Mouse (Mus musculus): ENCODE data around the gene Apbb2.
A peak's percentile ranks its signal among the peaks of the same experiment; 100 is the strongest.

Gene Apbb2

DNA sequence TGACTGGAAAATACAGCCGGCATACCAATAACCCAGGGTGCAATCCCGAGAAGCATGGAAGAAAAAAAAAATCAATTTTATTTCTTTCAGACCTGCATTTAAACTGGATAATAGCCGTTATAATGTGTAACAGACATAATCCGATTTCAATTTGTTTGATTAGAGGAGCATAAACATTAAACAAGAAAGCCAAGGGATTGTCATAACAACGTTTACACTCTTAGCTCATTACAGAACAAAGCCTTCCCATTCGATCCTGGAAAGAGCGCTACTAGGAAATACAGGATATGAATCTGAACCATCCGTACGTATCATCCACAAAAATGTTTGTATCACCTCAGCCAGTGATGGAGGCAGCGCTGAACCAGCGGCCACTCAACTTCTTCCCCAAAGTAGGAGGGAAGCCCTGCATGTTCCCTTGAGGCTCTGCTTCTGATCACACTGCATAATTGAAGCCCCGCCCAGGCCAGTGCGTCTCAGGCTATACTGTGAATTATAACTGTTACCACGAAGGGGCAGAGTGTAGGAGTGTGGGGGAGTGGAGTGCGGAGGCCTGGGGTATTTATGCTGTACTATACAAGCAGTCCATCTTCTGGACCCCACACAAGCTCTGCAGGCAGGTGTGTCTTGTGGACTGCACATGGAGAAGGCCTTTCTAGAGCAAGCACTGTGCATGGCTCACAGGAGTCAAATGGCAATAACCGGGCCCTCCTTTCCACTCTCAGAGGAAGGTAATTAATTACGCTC, 278.1 kb downstream of the Apbb2 start:
- DNase-seq (ENCODE audit: low spot score): no peak

DNA sequence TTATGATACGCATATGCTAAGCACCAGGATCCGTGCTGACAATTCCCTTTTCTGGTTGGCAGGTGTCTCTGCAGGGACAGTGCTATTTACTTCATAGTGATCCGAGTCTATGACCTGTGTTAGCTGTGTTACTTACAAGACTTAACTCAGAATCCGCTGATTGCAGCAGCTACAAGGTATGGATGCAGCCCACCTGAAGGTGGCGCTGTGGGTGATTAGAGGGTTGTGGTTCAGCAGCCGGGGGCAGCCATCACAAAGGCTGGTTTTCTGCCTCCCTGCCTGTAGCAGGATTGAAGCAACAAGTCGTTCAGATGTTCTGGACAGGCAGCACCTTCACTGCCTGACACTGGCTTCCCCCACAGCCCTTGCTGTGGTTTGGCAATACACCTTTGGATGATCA, 280.0 kb downstream of the Apbb2 start:
- no peak for DNase-seq (ENCODE audit: low spot score)

DNA sequence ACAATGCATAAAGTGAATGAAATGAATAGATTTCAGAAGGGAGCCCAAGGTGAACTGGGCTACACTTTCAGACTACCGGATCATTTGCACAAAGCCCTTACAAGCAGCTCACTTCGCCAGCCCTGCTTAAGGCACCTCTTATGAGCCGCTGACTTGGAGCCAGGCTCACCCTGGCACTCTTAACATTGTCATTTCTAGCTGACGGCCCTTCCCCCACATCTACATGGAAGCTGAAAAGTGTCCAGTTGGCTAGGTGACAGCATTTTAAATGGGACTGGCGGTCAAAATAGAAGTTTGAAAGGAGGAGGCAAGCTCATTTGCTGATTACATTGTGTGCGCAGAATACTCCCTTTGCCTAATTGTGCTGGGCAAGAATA, 280.6 kb downstream of the Apbb2 start:
- no peak for DNase-seq (ENCODE audit: low spot score)

DNA sequence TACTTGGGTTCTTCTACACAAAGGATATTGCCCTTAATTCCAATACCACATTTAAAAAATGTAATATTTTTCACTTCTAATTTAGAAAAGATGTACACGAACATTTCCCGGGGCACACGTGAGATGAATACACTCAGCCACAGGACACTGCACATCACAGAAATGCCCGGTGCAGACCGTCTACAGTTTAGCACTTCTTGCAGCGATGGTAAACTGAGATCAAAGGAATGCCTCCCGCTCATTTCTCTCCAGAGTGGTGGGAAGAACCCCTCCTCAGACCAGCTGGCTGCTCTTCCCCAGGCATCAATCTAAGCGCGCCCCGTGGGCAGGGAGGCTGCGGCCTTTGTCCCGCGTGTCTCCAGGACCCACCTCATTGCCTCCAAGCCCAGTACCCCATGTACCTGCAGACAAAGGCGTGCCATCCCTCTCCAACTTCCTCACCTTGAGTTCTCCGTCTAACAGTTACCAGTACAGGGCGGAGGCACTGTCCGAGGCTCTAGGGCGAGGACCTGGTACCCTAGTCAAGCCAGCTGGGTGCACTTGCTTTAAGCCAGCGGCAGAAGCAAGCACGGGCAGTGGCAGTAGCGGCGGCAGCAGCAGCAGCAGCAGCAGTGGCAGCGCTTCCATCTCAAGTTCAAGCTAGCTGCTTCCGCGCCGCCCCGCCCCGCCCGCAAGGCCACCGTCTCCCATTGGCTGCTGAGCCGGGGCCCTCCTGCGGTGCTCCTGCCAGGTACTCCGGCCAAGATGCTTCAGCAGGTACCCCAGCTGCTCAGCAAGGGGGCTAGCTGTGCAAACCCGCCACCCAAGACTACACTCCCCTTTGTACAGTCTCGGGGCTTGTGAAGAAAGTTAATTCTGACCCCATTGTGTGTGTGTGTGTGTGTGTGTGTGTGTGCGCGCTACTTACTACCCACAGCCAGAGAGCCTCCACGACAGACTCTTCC, 281.3 kb downstream of the Apbb2 start:
- DNase-seq (ENCODE audit: low spot score): peak; percentile 17

DNA sequence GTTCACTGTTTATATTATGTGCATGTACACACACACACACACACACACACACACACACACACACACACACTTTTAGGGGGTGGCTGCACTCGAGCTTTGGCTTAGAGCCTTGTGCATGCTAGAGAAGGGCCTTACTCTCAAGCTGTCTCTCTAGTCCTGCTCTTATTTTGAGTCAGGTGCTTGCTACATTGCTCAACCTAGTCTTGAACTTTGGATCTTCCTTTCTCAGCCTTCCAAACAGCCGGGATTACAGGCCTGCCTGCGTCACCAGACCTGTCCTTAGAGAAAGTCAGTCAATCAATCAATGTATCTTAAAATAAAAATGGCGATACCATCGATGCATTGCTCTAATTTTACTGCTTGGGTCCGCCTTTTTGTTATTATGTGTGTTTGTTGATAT, 287.8 kb downstream of the Apbb2 start:
- DNase-seq (ENCODE audit: low spot score): no peak

DNA sequence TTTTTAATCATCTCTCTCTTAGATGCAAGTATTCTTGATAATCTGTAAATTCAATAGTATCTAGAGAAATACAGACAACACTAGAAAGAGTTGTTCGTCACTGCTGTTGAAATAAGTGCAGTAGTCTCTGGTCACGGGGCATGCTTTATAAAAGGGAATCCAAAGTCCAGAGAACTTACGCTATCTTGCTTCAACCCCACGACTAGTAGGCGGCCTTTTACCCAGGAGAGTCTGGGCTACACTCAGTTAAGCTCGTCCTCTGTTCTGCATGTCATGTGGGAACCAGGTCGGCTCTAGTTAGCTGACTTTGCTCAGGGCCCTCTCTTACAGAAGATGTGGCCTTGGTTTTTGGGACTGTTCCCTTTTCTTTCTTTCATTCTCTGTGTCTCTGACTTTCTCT, 289.8 kb downstream of the Apbb2 start:
- no peak for DNase-seq (ENCODE audit: low spot score)

DNA sequence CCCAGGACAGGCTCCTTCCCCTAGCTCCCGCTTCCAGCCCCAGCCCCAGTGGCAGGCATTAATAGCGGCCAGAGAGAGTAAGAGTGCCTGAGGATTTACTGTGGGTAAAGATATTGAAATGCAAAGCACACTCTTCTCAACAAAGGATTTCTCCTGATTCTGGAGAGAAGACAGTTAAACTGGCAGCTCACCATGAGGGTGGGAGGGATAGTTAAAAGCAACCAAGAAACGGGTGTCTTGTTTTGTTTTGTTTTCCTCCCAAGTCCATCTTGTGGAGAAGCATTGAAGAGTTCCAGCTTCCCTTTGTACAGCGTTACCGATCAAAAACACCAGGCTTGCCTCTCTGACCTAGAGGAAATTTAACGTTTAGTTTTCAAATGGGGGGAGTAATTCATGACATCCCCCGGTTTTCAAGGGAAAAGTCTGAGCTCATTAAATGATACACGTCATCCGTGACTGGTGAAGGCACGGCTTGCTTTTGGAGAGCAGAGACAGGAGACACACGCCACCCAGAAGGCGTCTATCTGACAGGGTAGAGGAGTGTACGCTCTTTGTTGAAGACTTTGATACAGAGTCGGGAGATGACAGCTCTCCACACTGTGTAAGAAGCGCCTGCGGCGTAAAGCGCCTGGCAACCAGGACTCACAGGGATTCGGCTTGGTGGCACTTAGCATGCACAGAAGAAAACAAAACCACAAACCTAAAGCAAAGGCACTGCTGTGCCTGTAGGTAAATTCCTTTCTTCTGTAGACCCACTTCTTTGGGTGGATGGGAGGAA, 290.4 kb downstream of the Apbb2 start:
- DNase-seq (ENCODE audit: low spot score): no peak

DNA sequence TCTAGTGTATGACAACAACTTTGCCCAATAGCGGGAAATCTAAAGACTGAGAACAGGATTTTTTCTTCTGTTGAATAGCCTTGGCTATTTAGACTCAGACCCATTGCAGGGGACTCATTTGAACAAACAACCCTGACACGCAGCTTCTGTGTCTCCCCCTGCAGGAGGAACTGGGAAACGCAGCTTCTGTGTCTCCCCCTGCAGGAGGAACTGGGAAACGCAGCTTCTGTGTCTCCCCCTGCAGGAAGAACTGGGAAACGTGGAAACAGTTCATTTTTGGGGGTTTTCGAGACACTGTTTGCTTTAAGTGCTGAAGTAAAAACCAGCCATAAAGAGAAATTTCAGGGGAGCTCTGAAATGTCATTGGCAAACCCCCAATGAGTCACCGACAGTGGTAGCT, 292.2 kb downstream of the Apbb2 start:
- no peak for DNase-seq (ENCODE audit: low spot score)

DNA sequence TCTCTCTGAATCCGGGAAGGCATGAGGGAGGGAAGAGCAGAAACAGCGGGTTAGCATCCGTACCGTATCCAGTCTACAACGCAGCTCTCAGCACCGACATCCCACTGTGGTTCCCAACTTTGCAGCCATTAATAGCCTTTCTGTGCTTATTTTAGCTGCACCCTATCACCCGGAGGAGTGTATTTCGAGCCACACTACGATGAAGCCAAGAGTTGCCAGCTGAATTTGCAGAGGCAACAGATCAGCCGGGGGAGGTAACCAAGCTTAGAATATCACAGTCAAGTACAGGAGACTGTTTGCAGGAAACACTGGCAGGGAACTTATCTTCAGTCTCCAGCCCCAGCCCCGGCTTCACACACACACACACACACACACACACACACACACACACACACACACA, 295.0 kb downstream of the Apbb2 start:
- no peak for DNase-seq (ENCODE audit: low spot score)

DNA sequence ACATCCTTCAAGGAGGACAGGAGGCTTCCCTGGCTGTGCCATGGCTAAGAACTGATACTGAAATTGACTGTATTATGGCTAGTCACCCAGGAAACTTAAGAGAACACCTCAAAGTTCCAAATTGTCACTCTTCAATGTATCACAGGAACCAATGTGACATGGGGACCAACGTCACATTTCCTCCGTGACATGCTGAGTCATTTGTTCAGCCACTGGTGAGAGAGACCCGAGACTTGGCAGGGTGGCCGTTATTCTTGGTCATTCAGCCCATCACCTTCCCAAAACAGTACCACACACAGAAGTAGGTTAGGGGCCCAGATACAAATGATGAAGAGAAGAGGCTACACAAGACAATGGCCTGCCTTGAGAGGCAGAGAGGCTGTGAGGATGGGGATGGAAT, 295.5 kb downstream of the Apbb2 start:
- no peak for DNase-seq (ENCODE audit: low spot score)

DNA sequence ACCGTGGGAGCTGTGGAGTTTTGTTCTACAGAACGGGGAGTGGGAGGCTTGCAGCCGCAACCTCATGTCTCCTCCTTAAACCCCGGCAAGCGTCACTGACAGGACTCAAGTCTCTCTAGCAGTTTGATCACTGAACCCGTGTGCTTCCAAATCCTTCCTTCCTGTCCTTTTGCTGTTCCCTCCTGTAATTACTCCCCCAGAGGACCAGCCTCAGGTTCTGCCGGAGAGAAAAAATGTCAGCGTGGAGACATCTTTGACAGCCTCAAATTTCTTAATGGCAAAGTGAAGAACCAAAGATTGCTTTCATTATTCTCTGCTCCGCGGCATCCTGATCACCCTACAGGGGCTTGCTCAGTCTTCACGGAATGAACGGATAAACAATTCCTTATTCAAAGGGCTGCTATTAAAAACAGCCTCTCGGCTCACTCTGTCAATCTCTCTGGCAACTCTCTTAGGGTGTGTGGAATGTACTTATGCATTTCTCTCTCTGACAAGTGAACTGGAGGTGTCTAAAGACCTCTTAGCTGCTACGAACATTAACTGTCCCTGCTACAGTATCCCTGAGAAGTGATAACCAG, 298.7 kb downstream of the Apbb2 start:
- no peak for DNase-seq (ENCODE audit: low spot score)

DNA sequence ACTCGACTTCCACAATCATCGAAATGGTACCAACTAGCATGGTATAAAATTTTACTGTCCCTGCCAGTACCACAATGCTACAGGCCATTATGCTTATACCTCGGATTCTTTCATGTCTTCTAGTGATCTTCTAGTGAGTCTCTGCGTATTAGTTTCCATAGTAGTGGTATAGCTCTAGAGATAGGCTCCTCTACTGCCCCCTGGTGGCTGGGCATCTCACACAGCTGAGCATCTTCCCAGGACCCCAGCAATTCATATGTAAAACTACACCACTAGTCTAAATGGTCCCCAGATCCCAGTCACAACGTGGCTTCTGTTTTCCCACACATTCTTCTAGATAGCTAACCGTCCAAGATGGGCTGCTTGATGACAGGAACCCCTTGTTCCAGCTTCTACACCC, 299.2 kb downstream of the Apbb2 start:
- peak; percentile 51 for DNase-seq (ENCODE audit: low spot score)

DNA sequence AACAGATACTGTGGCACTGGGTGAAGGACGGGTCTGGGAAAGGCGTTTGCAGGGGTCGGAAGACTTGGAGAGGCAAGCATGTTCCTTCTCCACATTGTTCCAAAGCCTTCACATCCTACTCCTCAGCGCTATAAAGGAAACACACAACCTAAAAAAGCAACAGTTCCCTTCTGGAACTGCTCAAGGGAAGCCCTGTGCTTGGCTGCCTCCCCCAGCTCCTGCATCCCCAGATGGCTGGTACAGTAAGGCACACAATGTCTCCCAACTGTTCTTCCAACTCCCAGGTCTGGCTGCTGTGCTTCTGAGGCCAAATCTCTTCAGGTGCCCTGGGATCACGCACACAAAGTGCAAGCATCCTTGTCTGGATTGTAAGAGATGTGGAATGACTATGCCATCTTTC, 302.8 kb downstream of the Apbb2 start:
- no peak for DNase-seq (ENCODE audit: low spot score)

DNA sequence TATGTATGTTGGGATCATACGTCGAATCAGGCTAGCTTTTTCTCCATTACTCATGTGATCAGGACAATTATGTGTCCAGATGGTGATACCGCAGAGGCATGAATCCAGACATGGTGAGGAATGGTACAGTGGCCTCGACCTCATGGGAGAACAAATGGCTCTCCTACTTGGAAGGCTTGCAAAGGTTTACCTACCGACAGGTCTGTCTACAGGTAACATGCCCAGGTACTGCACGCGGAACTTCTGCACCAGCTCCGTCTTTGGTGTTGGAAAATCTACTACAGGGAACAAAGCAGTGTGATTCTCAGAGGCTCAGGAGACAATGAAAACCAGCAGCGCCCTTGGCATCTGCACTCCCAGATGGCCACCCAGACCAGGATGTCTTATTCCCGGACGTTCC, 307.8 kb downstream of the Apbb2 start:
- no peak for DNase-seq (ENCODE audit: low spot score)

DNA sequence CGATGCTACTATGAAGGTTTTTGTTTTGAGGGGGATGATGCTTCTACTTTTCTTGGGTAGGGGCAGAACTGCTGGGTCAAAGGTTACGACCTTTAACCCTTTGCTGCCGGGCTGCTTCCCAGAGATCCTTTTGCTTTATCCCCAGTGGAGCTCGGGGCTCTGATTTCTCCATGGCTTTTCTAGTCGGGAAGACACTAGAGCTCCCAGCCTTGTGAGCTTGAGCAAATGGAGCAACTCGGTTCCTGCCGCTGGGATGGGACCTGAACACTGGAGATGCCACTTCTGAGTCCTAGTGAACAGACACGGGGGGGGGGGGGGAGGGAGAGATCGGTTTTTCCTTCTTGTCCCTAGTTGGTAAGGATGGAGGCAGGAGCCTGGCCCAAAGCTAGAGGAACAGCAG, 308.3 kb downstream of the Apbb2 start:
- DNase-seq (ENCODE audit: low spot score): no peak

DNA sequence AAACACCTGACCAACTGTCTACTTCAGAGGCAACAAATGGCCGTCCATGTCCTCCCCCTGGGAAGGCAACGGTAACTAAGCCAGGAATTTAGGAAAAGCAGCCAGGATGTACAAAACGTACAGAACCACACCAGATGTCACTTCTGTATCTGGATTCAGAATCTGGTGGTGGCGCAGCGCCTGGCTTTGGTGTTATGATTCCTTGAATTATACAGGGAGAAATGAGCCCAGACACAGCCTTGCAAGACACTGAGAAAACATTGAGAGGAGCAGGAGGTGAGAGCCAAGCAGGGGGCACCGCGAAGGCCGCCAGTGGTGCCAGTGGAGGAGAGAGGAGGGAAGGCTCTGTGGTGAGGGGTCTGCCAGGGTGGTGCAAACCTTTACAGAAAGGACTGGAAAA, 313.1 kb downstream of the Apbb2 start:
- no peak for DNase-seq (ENCODE audit: low spot score)

DNA sequence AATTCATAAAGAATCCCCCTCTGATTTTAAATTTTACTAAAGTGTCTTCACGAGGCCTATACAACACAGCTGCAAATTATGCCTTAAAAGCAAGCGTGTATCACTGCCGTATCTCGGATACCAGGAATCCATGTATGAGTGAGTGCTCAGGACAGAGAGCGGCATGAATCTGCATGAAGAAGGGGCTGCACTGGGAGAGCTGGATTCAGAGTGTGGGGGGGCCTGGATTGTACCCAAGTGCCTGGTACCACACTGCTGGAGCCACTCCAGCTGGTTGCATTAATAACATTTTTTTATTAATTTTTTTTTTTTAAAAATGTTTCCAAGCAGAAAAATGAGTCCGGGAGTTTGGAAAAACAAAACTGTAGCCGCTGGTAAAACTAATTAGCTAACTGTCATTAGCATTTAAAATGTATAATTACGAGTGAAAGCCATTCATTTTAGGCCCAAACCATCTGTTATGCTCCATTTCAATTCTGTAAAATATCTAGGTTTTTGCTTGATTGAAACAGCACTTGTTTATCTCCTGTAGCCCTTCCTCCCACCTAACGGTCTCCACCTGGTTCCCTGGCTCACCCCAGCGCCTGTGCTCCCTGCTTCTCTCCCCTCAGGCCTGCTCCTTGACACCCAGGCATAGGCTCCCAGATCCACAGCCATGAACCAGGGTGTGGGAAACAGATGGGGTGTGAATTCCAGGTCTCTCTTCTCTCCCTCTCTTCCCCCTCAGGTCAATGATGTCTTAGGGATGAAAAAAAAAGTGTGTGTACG, 314.1 kb downstream of the Apbb2 start:
- DNase-seq (ENCODE audit: low spot score): no peak

DNA sequence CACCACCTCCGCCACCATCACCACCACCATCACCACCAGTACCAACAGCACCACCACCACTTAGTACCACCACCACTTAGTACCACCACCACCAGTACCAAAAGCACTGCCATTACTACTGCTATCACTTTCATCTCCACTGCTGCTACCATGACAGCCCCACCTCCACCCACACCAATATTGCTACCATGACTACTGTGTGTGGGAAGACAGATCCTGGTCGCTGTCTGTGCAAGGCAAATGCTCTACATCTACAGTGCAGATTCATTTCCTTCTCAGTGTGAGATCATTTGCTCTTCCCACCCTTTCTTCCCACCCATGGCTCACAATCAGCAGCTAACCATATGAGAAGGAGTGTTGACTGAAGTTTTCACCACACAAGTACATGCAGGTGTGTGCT, 315.7 kb downstream of the Apbb2 start:
- DNase-seq (ENCODE audit: low spot score): no peak

DNA sequence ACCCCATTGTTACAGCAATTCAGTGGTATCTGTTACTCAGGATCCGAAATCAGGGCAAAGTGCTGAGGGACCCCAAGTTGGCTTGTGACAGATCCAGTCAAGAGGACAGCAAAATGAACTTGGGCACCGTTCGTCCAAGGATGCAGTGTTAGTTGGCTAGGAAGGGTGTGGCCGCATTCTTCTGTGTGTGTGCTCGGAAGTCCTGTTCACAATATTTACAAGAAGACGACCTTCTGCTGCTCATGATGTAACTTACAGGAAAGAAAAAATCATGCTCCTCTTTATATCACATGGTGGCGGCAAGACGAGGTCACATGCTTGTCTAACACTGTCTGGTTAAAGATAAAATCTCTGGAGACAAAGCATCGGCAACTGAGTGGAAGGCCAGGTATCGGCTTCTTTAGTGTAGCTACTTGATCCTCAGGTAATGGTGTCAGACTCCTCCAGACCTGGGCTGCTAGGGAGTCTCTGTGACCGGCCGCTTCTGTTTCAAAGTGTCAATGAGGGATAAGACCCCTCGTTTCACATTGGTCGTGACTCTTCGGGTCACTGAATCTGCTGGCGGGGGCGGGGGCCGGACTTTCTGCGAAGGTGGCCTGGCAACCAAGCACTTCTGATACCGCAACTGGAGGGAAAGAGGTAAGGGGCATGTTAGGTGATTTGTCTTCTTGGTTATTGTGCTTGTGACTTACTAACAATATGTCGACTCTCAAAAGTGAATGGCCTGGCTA, 316.3 kb downstream of the Apbb2 start:
- no peak for DNase-seq (ENCODE audit: low spot score)

DNA sequence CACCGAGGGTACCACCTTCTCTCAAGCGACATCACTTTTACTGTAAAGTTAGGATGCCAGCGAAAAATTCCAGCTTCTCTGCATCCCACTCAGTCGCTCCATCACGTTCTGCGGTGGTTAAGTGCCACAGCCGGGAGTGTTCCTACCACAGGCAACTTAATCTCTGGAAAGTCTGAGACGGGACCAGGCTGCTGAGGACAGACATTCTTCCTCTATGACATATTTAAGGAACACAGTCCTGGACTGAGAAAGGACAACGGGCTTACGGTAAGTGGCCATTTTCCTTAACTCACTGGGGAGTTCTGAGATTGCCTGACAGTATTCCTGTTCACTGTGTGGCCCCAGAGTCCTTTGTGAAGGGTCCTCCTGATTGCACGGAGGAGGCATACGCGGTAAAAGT, 318.0 kb downstream of the Apbb2 start:
- DNase-seq (ENCODE audit: low spot score): no peak

DNA sequence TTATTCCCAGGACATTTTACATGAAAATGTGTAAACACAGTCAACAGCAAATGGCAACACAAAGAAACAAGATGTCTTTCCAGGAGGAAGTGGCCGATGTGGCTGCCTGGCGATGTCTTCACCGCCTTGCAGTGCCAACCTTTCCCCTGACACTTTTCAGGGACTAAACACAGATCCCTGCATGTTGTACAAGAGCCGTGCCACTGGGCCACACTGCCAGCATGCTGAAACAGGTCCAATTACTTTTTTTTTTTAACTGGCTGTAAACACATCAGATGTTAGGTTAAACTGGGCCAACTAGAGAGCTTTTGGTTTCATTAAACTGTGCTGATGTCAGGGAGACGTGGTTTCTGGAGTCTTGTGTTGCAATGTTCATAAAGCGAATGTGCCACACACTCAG, 319.7 kb downstream of the Apbb2 start:
- no peak for DNase-seq (ENCODE audit: low spot score)
